Mouse (Mus musculus): ENCODE data around the gene Aig1.

Aig1 gene

DNA sequence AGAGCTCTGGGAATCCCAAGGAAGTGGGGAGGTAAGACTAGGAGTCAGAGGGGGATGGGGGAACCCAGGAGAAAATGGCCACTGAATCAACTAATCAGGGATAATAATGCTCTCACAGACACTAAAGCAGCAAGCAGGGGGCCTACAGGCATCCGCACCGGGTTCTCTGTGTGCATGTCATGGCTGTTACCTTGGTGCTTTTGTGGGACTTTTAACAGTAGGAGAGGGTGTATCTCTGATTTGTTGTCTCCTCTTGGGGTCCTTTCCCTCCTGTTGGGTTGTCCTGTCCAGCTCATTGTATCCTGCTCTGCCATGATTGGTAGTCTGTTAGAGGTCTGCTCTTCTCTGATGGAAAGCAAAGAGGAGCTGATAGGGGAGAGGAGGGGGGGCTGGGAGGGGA lies 19.6 kb downstream of the Aig1 start:
- DNase-seq (ENCODE audit: low spot score in 2 of 2) = no peak

DNA sequence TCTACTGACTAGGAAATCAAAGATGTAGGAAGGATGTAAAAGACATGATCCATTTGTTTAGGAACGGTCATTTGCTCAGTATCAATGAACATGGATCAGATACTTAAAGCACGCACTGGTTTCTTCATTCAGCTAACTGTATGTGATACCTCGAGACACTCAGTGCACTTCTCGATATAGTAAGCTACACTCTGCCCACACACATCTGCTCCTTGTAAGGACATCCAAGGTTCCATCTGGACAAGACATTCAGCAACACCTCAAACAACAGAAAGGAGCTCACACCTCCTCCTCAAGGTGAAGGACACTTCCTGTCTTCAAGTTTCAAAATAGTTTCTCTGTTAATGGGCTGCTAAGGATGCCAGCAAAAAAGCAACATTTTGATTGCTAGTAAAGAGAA lies 23.9 kb downstream of the Aig1 start:
- no peak for DNase-seq (ENCODE audit: low spot score in 2 of 2)

DNA sequence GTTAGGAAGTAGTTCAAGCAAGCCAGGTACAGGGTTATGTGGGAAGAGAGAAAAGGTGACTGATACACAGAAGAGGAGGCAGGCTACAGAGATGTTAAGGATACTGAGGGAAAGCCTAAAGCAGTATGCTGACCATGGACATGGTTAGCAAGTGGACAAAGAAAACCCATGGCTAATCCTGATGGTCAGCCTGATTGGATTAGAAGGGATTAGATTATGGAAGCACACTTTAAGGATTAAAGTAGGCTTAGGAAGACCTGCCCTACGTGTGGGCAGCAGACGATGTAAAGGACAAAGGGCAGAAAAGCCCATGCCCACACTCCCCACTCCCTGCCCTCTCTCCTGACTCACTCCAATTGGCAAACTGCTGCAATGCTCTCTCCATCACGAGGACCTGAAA lies 25.0 kb downstream of the Aig1 start:
- DNase-seq (ENCODE audit: low spot score in 2 of 2) = no peak

DNA sequence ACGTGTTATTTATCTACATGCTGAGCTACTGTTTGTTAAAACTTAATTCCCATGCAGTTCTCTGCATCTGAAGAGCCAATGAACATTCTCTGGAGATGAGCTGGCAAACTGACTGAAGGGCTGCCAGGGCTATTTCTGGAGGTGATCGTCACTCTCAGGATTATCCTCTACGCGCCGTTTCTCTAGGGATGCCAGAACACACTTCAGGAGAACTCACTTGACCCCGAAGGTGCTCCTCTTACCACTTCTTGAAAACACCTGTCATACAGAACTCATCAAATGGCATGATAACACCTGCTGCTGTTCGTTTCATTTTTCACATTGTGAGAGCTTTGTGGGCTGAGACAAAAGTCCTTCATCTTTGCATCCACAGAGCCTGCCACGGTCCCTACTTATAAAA lies 25.9 kb downstream of the Aig1 start:
- DNase-seq (ENCODE audit: low spot score in 2 of 2) = peak; percentile 13 to 69

DNA sequence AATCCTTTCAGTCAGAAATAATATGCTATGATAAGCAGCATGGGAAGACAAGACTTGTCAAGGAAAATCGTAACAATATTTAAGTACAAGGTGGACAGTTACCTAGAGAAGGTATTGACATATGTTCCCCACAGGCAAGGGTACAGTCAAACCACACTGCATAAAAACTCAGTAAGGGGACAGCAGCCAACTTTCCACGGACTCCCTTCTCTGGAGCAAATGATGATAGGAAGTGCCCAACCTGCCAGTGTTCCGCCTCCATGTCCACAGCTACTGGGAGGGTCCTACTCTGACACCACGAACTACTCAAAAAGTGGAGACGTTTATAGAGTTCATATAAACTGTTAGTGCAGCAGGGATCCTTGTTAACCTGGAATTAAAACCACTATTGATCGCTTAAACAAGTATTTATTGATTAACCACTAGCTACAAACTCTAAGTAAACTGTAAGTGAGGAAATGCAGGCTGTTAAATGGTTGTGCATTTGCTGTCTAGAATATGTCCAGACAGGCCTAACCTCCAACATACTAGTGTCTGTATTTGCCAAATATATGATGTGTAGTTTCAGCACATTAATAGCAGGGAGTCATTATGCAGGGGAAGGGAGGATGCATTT lies 30.2 kb downstream of the Aig1 start:
- DNase-seq (ENCODE audit: low spot score in 2 of 2) = no peak

DNA sequence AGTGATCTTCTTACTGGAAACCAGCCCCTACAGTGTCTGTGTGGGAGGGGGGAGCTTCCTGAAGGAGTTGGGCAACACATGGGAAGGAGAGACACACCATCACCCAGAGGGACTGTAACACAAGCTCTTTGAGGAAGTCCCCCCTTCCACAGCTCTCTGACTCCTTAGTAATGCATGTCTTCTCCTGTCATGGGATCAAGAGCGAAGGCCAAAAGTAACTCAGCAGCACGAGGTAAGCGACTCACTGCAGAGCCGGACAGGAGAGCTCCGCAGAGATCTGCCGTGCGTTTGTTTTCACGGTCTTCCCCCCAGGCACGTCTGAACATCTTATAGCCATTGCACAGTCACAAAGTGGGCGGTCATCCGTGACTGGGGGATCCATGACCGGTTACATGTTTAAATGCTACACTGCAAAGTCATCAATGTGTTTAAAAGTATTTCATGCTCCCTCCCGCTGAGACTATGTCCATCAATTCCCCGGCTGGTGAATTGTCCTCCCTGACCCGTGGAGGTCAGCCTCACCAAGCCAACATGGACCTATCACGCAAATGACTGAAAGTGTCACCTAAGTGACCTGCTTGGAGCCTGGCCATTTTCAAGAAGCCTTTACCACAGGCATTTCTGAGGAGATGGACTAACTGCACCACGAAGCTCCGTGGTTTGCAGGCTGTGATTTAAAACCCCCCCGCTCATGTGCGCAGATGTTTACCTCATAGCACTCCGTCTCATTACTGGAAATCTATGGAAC lies 30.9 kb downstream of the Aig1 start:
- DNase-seq (ENCODE audit: low spot score in 2 of 2) = no peak

DNA sequence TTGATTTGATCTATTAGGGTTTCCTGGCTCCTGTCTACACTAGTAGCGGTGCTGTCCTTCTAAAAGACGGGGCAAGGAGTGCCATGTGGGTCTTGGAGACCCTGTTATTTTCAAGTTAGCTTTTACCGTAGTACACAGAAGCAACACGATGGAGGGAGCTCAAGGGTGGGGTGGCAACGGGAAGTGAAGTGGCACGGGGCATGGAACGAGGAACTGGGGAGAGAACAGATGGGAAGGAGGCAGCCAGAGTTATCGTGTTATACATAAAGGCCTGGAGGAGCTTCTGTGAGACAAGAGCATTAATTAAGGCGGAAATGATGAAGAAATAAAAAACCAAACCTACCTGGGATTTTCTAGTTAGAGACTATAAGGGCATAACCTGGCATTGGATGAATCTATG lies 31.8 kb downstream of the Aig1 start:
- no peak for DNase-seq (ENCODE audit: low spot score in 2 of 2)

DNA sequence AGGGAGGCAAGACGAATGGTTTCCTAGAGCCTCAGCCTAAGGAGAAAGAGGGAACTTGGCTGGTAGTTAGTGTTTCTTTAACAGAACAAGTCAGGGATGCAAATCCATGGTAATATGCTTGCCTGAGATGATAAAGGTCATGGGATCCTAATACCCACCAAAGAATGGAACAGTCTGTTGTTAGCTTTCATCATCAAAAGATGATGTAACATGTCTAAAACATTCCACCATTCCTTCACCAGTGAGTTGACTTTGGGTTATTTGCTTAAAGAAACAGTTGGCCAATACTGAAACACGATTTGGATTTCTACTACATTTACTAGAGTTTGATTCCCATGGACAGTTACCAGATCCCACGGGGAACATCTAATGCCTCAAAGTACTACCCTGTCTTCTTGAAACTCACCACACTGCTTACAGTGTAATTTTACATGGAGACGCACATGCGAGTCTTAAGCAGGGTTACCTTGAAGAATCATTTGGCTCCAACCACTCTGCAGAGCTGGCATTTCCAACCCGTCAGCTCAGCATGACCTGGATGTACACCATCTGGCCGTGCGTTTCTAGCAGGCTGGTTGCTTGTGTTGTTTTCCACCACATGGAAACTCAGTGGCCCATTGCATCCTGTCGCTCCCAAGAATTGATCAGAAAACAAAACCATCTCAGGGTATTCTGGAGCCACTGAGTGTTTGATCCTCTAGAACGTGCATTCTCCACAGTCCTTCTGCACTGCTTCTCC lies 32.9 kb downstream of the Aig1 start:
- DNase-seq (ENCODE audit: low spot score in 2 of 2) = no peak

DNA sequence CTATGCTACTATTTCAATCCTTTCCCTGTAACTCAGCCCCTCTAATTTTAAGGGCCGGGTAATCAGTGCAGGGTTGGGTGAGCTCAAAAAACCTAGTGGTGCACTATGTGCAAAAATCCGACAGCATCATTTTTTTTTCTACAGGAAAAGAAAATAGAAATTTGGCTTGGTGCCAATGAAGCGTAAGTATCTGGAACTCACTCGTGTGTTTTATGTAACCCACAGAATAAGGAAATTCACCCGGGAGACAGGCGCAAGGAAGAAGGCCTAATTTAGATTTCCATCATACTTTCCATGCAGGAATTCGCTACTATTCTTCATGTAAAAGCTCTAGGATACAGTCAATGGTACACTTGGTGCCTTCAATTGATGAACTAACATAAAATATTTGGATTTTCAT lies 34.7 kb downstream of the Aig1 start:
- peak in 1 of 2 experiments; percentile 16 for DNase-seq (ENCODE audit: low spot score in 2 of 2)

DNA sequence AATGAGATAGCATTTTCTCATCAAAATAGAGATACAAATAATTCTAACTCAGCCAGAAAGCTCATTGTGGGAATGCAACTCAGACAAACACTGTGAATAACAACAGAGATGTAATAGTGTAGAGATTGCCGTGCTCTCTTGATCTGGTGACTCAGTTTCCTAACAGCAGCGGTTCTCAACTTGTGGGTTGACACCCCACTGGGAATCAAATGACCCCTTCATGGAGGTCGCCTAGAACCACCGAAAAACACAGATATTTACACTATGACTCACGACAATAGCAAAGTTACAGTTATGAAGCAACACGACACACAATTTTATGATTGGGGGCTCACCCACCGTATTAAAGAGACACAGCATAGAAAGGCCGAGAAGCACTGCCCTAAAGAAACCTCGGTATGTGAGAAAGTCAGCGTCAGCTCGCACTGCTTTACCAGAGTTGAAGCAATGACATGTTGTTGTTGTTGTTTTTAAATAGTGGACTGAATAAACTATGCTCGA lies 35.7 kb downstream of the Aig1 start:
- DNase-seq (ENCODE audit: low spot score in 2 of 2) = no peak

DNA sequence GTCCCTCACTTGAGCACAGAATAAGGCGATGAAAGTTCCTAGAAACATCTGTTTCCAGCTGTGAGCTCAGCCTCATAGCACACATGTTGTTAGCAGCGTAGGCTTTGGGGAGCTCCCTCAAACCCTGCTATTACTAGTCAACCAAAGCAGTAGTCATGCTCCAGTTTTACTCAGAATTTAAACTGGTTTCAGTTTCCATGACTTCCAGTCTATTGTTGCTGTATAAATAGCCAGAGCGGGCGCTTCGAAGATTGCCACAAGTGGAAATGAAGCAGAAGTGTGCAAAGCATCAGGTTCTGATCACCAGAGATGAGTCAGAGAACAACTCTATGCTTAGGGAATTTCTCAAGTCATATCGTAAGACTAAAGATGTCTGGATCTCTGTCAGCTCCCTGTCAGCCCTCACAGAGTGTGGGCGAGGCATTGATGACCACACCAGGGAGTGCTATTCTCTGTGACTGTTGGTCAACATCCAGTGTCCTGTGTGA lies 36.2 kb downstream of the Aig1 start:
- DNase-seq (ENCODE audit: low spot score in 2 of 2) = peak; percentile 60 to 65

DNA sequence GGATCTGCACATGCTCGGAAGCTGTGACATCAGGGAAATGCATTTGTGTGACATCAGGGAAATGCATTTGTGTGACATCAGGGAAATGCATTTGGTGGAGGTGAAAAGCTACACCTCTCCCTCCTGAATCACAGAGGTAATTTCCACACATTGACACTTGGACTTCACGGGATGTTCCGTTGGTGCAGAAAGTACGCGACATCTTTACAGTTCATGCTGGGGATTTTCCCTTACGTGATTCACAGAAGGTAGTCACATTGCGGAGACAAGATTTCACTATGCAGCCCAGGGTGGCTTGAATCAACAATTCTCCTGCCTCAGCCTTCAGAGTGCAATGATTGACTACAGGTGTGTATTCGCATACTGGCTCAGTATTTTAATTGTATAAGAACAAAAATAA lies 41.6 kb downstream of the Aig1 start:
- no peak for DNase-seq (ENCODE audit: low spot score in 2 of 2)

DNA sequence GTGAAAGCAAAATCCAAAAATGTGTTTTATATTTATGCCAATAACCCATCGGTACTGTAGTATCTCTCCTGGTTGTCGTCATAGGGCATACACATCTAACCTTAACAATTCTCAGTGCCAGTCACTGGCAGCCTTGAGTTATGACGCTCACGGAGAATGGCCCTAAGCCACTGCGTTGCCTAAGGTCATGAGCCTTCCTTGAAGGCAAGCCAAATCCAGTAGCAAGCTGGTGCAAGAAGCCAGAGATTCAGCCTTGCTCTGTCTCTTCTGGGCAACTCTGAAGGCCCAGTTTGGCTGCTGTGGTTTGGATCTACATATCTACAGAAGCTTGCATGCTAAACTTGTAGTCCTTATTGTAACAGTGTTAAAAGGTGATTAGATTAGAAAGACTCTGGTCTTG lies 55.2 kb downstream of the Aig1 start:
- no peak for DNase-seq (ENCODE audit: low spot score in 2 of 2)

DNA sequence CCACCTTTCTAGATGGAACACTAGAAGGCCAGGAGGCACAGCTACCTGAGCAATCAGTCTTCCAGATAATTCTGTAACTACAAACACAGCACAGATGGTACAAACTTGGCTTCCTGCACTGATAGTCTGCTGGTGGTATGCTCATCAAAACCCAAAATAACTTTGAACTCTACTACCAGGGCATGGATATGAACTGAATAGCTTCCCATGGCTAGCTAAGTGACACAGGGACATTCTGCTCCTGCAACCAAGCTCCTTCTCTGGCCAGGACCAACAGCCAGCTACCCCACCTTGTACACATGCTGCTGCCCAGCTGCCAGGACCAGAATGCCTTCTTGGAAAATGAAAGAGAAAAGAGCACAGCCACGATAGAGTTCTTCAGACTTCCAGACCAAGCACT lies 60.5 kb downstream of the Aig1 start:
- DNase-seq (ENCODE audit: low spot score in 2 of 2) = peak; percentile 33 to 34

DNA sequence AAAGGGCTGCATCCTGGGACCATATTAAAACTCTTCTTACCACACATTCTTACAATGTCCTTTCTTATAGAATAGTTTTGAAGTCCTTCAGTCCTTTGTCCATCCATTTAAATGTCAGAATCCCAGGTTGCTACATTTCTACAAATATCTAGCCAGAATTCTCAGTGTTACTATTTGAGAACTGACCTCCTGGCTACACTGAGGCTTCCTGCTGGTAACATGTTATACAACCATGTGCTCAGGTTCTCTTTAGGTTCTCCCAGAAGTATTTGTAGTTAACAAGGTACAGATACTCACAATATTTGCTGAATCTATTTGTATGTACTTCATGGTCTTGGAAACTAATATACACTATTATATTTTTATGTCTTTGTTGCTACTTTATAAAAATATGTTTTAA lies 62.0 kb downstream of the Aig1 start:
- no peak for DNase-seq (ENCODE audit: low spot score in 2 of 2)

DNA sequence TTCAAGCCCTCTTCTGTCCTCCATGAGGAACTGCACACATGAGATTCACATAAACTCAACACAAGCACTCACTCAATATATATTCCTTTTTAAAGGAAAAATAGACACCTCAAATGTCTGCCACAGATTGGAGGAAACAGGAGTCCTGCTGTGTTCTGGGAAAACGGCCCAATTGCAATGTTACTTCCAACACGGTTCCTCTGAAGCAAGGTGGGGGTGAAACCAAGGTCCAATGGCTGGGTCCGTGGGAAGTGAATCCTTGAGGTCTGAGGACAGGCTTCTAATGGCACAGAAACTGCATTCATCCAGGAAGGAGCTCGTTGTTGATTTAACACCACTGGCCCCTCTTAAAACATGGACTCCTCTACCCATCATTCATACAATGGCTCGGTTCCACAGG lies 67.5 kb downstream of the Aig1 start:
- no peak for DNase-seq (ENCODE audit: low spot score in 2 of 2)

DNA sequence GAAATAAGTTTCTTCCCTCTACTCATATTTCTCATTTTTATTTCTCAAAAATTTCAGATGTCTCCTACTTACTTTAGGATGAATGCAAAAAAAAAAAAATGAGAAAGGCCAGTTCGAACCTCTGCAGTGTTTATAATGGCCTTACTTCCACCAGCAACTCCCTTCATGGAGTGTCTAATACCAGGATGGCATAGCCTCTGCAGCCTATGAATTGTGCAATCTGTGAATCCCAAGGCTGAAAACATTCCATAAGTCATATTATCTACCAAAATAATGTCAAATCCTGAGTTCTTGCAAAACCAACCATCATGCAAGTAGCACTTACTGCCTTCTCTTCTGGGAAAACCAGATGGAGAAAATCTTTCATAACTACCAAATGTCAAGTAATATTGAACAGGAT lies 75.3 kb downstream of the Aig1 start:
- no peak for DNase-seq (ENCODE audit: low spot score in 2 of 2)

DNA sequence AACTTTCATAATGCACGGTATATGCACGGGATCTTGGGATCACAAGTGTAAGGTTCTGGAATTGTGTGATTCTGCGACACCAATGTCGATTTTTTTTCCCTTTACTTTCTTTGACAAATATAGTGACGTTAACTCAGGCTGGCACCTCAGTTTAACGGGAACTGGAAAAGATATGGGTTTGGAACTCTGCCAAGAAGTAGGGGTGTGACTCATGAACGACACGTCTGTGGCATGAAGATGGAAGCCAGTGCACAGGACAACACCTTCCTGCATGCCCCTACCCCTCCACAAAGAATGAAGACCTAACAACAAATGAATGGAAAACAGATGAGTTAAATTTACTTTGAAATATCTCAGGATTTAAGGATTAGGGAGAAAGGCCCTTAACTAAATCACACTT lies 76.0 kb downstream of the Aig1 start:
- DNase-seq (ENCODE audit: low spot score in 2 of 2) = no peak

DNA sequence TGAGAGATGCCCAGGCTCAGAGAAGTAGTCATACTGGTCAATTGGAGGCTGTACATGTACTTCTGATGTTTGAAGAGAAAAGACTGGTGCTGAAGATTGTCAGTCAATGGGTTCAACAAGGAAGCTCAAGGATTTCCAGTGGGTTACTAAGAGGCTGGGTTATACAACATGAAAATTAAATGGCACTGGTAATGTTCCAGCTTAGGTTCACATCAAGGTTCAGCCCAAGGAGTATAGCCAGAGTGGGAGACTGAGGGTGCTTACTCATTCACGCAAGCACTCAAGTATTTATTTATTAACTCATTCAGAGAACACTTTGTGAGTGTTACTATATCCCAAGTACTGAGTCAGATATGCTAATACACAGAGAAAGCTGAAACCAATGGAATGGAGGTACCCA lies 79.2 kb downstream of the Aig1 start:
- no peak for DNase-seq (ENCODE audit: low spot score in 2 of 2)

DNA sequence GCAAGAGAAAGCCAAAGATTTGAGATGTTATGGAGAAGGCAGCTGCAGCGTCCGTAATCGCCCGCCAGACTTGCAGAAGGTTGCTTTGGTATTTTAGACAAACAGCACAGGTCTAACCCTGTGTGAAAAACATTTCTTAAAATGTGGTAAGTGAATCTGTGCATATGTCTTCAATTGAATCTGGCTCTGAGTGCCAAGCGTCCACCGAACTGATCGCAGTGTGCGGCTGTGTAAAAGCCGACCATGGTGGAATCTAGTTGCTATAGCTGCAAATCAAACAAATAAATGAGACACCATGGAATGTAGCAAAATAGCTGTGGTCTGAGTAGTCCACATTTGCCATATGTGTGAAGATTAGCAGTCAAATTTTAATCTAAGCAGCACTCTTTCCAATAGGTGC lies 80.7 kb downstream of the Aig1 start:
- DNase-seq (ENCODE audit: low spot score in 2 of 2) = no peak

DNA sequence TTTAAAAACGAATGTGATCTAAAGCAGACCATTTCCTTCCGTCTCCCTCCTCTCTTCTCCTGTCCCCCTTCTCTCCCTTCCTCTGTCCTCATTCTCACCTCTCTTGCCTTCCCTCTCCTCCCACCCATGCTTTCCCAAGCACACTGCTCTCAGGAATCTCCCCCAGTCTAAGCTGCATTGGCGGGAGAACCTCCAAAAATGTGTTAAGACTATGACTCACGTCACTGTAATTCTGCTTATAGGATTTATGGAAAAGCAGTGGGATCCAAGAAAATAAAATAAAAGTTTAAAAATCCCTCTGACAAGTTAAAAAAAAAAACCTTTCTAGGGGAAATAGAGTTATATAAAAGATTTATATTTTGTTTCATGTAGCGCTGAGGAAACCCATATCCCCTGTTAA lies 86.0 kb downstream of the Aig1 start:
- no peak for DNase-seq (ENCODE audit: low spot score in 2 of 2)

DNA sequence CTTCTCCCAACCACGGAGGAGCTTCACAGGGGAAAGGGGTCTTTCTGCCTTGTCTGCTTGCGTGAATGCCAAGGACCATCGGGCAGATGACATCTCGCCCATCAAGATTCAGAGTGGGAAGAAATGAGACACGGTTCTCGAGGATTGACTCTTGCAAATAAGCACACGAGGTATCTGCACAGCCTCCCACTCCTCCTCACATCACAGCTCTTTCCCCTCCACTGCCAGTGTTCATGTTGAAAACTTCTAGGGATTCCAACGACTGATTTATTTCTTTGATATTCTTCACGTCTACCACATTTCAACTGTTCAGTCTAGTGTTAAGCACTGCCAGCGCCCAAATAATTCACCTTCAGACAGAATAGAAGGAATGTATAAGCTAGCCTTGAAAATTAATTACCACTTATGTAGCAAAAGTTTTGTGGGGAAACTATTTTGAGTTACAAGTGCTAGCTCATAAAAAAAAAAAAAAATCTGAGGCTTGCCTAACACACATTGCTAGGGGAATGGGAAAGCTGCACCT lies 86.5 kb downstream of the Aig1 start:
- DNase-seq (ENCODE audit: low spot score in 2 of 2) = no peak

DNA sequence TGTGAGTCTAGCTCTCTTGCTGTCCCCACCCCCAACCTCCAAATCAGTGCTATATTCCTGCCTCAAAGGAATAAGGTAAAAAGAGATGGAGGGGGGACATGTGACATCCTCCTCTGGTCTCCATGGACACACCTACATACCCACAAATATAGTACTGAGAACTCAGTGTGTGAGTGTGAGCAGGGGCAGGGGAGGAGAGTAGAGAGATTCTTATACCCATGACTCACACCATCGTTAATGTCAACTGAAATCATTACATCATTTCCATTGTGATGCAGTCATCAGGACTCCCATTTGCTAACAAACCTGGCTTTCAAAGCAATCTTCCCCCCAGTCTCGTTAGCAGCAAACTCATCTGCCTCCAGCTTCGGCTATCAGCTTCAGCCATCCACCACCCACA lies 92.8 kb downstream of the Aig1 start:
- no peak for DNase-seq (ENCODE audit: low spot score in 2 of 2)

Measured in heart, adult 9 months (tissue).